Mouse (Mus musculus) lung, adult 2 months (tissue): Measurements from ENCODE around the gene Pla2g1b. TPM values are rescaled to one million over a fixed set of nuclear protein-coding genes. Genes with fewer than 3 reads are reported as not detected.
A peak's percentile ranks its signal among the peaks of the same experiment; 100 is the strongest.

Source experiments
- DNase-seq: peaks from one replicate; pipeline ENCODE4 v3.0.0; 2022
- H3K4me1 ChIP-seq: fragments of 200-500 bp; 2 replicates; pipeline ENCODE4 v1.6.1; 2011; ENCODE audit warnings: low read length; ENCODE audit not compliant: control insufficient read depth, insufficient read depth
- H3K4me3 ChIP-seq: fragments of 200-500 bp; replicated peaks from 2 replicates; pipeline ENCODE3; 2011; ENCODE audit warnings: low read depth, mild to moderate bottlenecking, control low read depth, low read length; ENCODE audit errors: extremely low read depth
- CTCF ChIP-seq: fragments of 200-500 bp; IDR thresholded peaks from 2 replicates; pipeline ENCODE4 v1.5.1; 2011; ENCODE audit warnings: mild to moderate bottlenecking, low read length, control low read depth; ENCODE audit not compliant: insufficient read depth
- POLR2A ChIP-seq: fragments of 200-500 bp; IDR thresholded peaks from 2 replicates; pipeline ENCODE4 v1.6.1; 2011; ENCODE audit warnings: low read depth, mild to moderate bottlenecking, control low read depth, low read length, borderline replicate concordance; ENCODE audit errors: extremely low read depth
- WGBS: fragments of 180-500 bp; shearing (Covaris S2); methylation state at CpG from one replicate; pipeline ENCODE4 v1.1.7; 2018; 5-methylcytosine and 5-hydroxymethylcytosine counted together
- polyA plus RNA-seq: library from polyadenylated mRNA; depleted of rRNA; stranded (reverse); fragments of >200 nt; gene quantifications from 2 replicates; pipeline ENCODE4 v1.2.3, GENCODE M21; 2012; rRNA removed

Pla2g1b gene
- polyA plus RNA-seq, 1 experiment, result 38.0 TPM

- Histone ChIP-seq H3K4me3 (no peak overlapping the region), H3K4me1 (peaks cover 58% of the 10 kb centered on the region)
- WGBS, result 22% methylated on average over 21 of the region's 21 CpGs
- peak; percentile 52 for DNase-seq
- TF ChIP-seq CTCF (no peak), POLR2A (no peak)
Measured at GRCm38 (mm10) chr5:115520325-115520869, 54.3 kb downstream of the Pla2g1b start.

- H3K4me1 ChIP-seq, result peaks cover 68% of the 10 kb centered on the region
- peak overlapping the region; percentile 21 for H3K4me3 ChIP-seq
- no peak for TF ChIP-seq CTCF
- peak; percentile 18; the same call in 1 of the 2 replicates for TF ChIP-seq POLR2A
- peak; percentile 64 for DNase-seq
- 13% methylated on average over 20 of the region's 21 CpGs for WGBS
Measured at GRCm38 (mm10) chr5:115521553-115522461, 55.7 kb downstream of the Pla2g1b start.

- 73% methylated on average over 4 of the region's 4 CpGs for WGBS
- no peak for TF ChIP-seq POLR2A
- no peak for TF ChIP-seq CTCF
- Histone ChIP-seq H3K4me3 (no peak overlapping the region), H3K4me1 (peaks cover 63% of the 10 kb centered on the region)
- DNase-seq, result peak; percentile 20
Measured at GRCm38 (mm10) chr5:115522531-115522930, 56.5 kb downstream of the Pla2g1b start.

- Histone ChIP-seq H3K4me1 (peaks cover 62% of the 10 kb centered on the region), H3K4me3 (no peak overlapping the region)
- DNase-seq, result peak; percentile 6
- no peak for TF ChIP-seq POLR2A
- TF ChIP-seq CTCF, result no peak
- 61% methylated on average over 15 of the region's 15 CpGs for WGBS
Measured at GRCm38 (mm10) chr5:115522981-115523499, 57.0 kb downstream of the Pla2g1b start.

GRCm38 (mm10) chr5:115523971-115524370 is 57.9 kb downstream of the Pla2g1b start:
- 20% methylated on average over 15 of the region's 15 CpGs for WGBS
- DNase-seq, result no peak
- TF ChIP-seq CTCF (0 out of 2 replicates have a peak, but pooled peaks have one; percentile 24), POLR2A (no peak)
- peaks cover 65% of the 10 kb centered on the region for H3K4me1 ChIP-seq
- no peak overlapping the region for H3K4me3 ChIP-seq

Other genes starting within 250 kb of the Pla2g1b start
- gene Pop5, start 230.4 kb upstream of the Pla2g1b start, polyA plus RNA-seq, result 51.5 and 55.4 TPM in 2 replicates
- 133 and 160 TPM in 2 replicates for gene Rnf10, start 193.4 kb upstream of the Pla2g1b start, polyA plus RNA-seq
- gene Coq5, start 186.6 kb upstream of the Pla2g1b start, polyA plus RNA-seq, result 7.7 and 11.5 TPM in 2 replicates
- 314 and 332 TPM in 2 replicates for gene Dynll1, start 165.3 kb upstream of the Pla2g1b start, polyA plus RNA-seq
- 46.0 and 49.0 TPM in 2 replicates for gene Srsf9, start 139.1 kb upstream of the Pla2g1b start, polyA plus RNA-seq
- 11.3 and 12.0 TPM in 2 replicates for gene Gatc, start 125.1 kb upstream of the Pla2g1b start, polyA plus RNA-seq
- gene Triap1, start 125.0 kb upstream of the Pla2g1b start, polyA plus RNA-seq, result 9.2 and 10.8 TPM in 2 replicates
- 2,050 and 2,118 TPM in 2 replicates for gene Cox6a1, start 117.3 kb upstream of the Pla2g1b start, polyA plus RNA-seq
- gene Msi1, start 36.7 kb upstream of the Pla2g1b start, polyA plus RNA-seq, result 0.91 and 1.9 TPM in 2 replicates
- gene Sirt4, start 18.5 kb downstream of the Pla2g1b start, polyA plus RNA-seq, result 36.5 and 38.3 TPM in 2 replicates
- gene Pxn, start 40.4 kb downstream of the Pla2g1b start, polyA plus RNA-seq, result 214 and 226 TPM in 2 replicates
- 1,185 and 1,411 TPM in 2 replicates for gene Rplp0, start 93.2 kb downstream of the Pla2g1b start, polyA plus RNA-seq
- gene Gcn1l1, start 99.0 kb downstream of the Pla2g1b start, polyA plus RNA-seq, result 36.8 and 52.8 TPM in 2 replicates
- 62.3 and 70.3 TPM in 2 replicates for gene Rab35, start 165.6 kb downstream of the Pla2g1b start, polyA plus RNA-seq